Mouse (Mus musculus) spleen, adult 2 months (tissue): ENCODE measurements around the gene Zfp787. TPM values are rescaled to one million over a fixed set of nuclear protein-coding genes. Genes with fewer than 3 reads are reported as not detected.
A peak's percentile ranks its signal among the peaks of the same experiment; 100 is the strongest.

ENCODE experiments used
- DNase-seq, 2 experiments: peaks; one replicate each; pipeline versions ENCODE4 v3.0.0 to v3.0.0-alpha.2; 2012 to 2021; ENCODE audit warnings: low spot score in 2 of 2, low read depth in 1 of 2
- H3K27ac ChIP-seq: fragments of 200-500 bp; 2 replicates; pipeline ENCODE4 v1.5.1; 2012; ENCODE audit warnings: low read length, inconsistent platforms; ENCODE audit not compliant: insufficient read depth
- H3K27me3 ChIP-seq: fragments of 200-500 bp; 2 replicates; pipeline ENCODE4 v1.6.1; 2012; ENCODE audit warnings: mild to moderate bottlenecking, moderate library complexity, low read length, inconsistent platforms; ENCODE audit not compliant: control insufficient read depth, insufficient read depth
- H3K36me3 ChIP-seq: fragments of 200-500 bp; 2 replicates; pipeline ENCODE4 v1.6.1; 2012; ENCODE audit warnings: mild to moderate bottlenecking, low read length, inconsistent platforms; ENCODE audit not compliant: control insufficient read depth, insufficient read depth
- H3K4me1 ChIP-seq: fragments of 200-500 bp; 2 replicates; pipeline ENCODE4 v1.6.1; 2011; ENCODE audit warnings: inconsistent platforms; ENCODE audit not compliant: control insufficient read depth, insufficient read depth, insufficient read length
- H3K4me3 ChIP-seq: fragments of 200-500 bp; 2 replicates; pipeline ENCODE4 v1.5.1; 2011; ENCODE audit warnings: mild to moderate bottlenecking, inconsistent platforms; ENCODE audit not compliant: insufficient read depth, insufficient read length; ENCODE audit errors: extremely low read depth
- CTCF ChIP-seq: fragments of 200-500 bp; IDR thresholded peaks from 2 replicates; pipeline ENCODE4 v1.5.1; 2011; ENCODE audit warnings: mild to moderate bottlenecking, inconsistent platforms; ENCODE audit not compliant: insufficient read depth, insufficient read length, insufficient replicate concordance; ENCODE audit errors: extremely low read depth
- POLR2A ChIP-seq: fragments of 200-500 bp; IDR thresholded peaks from 2 replicates; pipeline ENCODE4 v1.6.1; 2011; ENCODE audit warnings: low read depth, low read length, inconsistent platforms
- WGBS: fragments of 180-500 bp; shearing (Covaris S2); methylation state at CpG from one replicate; pipeline ENCODE4 v1.1.7; 2018; 5-methylcytosine and 5-hydroxymethylcytosine counted together
- polyA plus RNA-seq: library from polyadenylated mRNA; depleted of rRNA; stranded (reverse); fragments of >200 nt; gene quantifications from 2 replicates; pipeline ENCODE4 v1.2.3, GENCODE M21; 2012

Zfp787 gene
- polyA plus RNA-seq, 1 experiment, result 34.5 TPM

GRCm38 (mm10) chr7:6164671-6165070 lies 8.9 kb upstream of the Zfp787 start:
- no peaks in the 10 kb centered on the region for H3K36me3 ChIP-seq
- TF ChIP-seq POLR2A, result no peak
- TF ChIP-seq CTCF, result no peak
- no peak overlapping the region for H3K27ac ChIP-seq
- H3K4me3 ChIP-seq, result no peak overlapping the region
- H3K4me1 ChIP-seq, result no peaks in the 10 kb centered on the region
- H3K27me3 ChIP-seq, result no peaks in the 10 kb centered on the region
- DNase-seq, result no peak
- WGBS, result 80% methylated on average over 5 of the region's 5 CpGs

GRCm38 (mm10) chr7:6162172-6162571 lies 6.4 kb upstream of the Zfp787 start:
- WGBS, result 86% methylated on average over 4 of the region's 4 CpGs

GRCm38 (mm10) chr7:6161541-6161940 lies 5.7 kb upstream of the Zfp787 start:
- WGBS, result 76% methylated on average over 3 of the region's 3 CpGs
- Histone ChIP-seq H3K36me3 (no peaks in the 10 kb centered on the region), H3K27ac (no peak overlapping the region), H3K27me3 (no peaks in the 10 kb centered on the region), H3K4me1 (peaks cover 4% of the 10 kb centered on the region; the same call in 1 of the 2 replicates), H3K4me3 (no peak overlapping the region)
- no peak for TF ChIP-seq CTCF
- no peak for TF ChIP-seq POLR2A
- DNase-seq, result no peak

More at GRCm38 (mm10) chr7:6162172-6162571, 6.4 kb upstream of the Zfp787 start:
- no peak for DNase-seq
- H3K27me3 ChIP-seq, result no peaks in the 10 kb centered on the region
- H3K27ac ChIP-seq, result no peak overlapping the region
- no peaks in the 10 kb centered on the region for H3K36me3 ChIP-seq
- no peak overlapping the region for H3K4me3 ChIP-seq
- H3K4me1 ChIP-seq, result no peaks in the 10 kb centered on the region
- TF ChIP-seq CTCF (no peak), POLR2A (no peak)

- no peaks in the 10 kb centered on the region for H3K27me3 ChIP-seq
- TF ChIP-seq POLR2A, result no peak
- peaks cover 9% of the 10 kb centered on the region; the same call in 1 of the 2 replicates for H3K4me1 ChIP-seq
- H3K36me3 ChIP-seq, result no peaks in the 10 kb centered on the region
- DNase-seq, result no peak
- no peak overlapping the region for H3K27ac ChIP-seq
- H3K4me3 ChIP-seq, result no peak overlapping the region
- WGBS, result 90% methylated on average over 3 of the region's 3 CpGs
Measured at GRCm38 (mm10) chr7:6159604-6160003, 3.8 kb upstream of the Zfp787 start.

- no peak for DNase-seq
- no peaks in the 10 kb centered on the region for H3K27me3 ChIP-seq
- 62% methylated on average over 1 of the region's 1 CpGs for WGBS
- no peak overlapping the region for H3K4me3 ChIP-seq
- peaks cover 14% of the 10 kb centered on the region; the same call in 1 of the 2 replicates for H3K4me1 ChIP-seq
- TF ChIP-seq POLR2A (no peak), CTCF (no peak)
- H3K36me3 ChIP-seq, result no peaks in the 10 kb centered on the region
- H3K27ac ChIP-seq, result no peak overlapping the region
Measured at GRCm38 (mm10) chr7:6157479-6157878, 1.7 kb upstream of the Zfp787 start.

GRCm38 (mm10) chr7:6156901-6157472 lies 1.2 kb upstream of the Zfp787 start:
- Histone ChIP-seq H3K4me1 (peaks cover 17% of the 10 kb centered on the region; the same call in 1 of the 2 replicates), H3K36me3 (no peaks in the 10 kb centered on the region), H3K4me3 (no peak overlapping the region), H3K27me3 (no peaks in the 10 kb centered on the region), H3K27ac (no peak overlapping the region)
- TF ChIP-seq POLR2A, result no peak
- no peak for TF ChIP-seq CTCF
- WGBS, result 46% methylated on average over 9 of the region's 9 CpGs
- DNase-seq, result no peak

- Histone ChIP-seq H3K4me1 (peaks cover 29% of the 10 kb centered on the region; the same call in 1 of the 2 replicates), H3K27ac (peak overlapping the region; percentile 99), H3K4me3 (peak overlapping the region; percentile 92), H3K27me3 (no peaks in the 10 kb centered on the region), H3K36me3 (no peaks in the 10 kb centered on the region)
- TF ChIP-seq CTCF (no peak), POLR2A (no peak)
- peak; percentile 65 to 67 for DNase-seq
- WGBS, result 1% methylated on average over 77 of the region's 85 CpGs
Measured at GRCm38 (mm10) chr7:6155031-6155872, 545 bp downstream of the Zfp787 start.
